8 mouse cellular contexts compared by ENCODE assay signal in the genomic region with DNA sequence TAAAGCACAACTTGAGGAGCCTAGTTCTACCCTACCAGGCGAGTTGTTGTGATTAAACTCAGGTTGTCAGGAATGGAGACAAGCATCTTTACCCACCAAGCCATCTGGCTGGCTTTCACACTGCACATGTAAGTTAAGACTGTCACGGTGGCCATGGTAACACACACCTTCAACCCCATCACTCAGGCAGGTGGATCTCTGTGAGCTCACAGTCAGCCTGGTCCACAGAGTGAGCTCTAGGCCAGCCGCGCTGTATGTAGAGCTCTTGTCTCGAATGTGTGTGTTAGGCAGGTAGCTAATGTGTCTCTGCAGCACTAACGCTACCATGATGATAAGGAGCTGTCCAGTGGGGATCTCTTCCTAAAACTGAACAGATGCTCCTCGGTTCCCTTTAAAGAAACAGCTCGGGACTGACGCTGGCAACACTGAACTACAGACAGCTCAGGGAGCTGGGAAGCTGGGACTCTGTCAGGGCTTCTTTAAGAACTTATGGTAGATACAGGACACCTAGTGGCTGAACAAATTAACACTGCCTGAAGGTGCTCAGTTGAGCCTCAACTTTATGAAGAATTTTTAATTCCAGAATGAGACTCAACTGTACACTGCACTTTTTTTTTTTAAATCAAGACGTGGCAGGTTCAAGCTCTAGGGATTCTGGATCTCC.
DNase-seq lines count a peak whose midpoint lies in the region; ATAC-seq and TF ChIP-seq lines count a peak whose summit lies in the region.

No protein-coding gene starts in this region.

- 54% methylated on average over 10 of the region's 10 CpGs for WGBS in kidney, embryonic 16.5 days
- WGBS in embryonic facial prominence, embryonic 14.5 days, result 53% methylated on average over 10 of the region's 10 CpGs
- WGBS in hindbrain, postnatal 0 days, result 51% methylated on average over 10 of the region's 10 CpGs
- 47% methylated on average over 10 of the region's 10 CpGs for WGBS in stomach, embryonic 14.5 days
- WGBS in liver, embryonic 12.5 days (ENCODE audit: insufficient replicate concordance), result 51% methylated on average over 10 of the region's 10 CpGs

- no peak overlapping the region for H3K4me2 ChIP-seq in kidney, embryonic 16.5 days (replicated peaks; ENCODE audit: low read depth, low read length)
- H3K4me2 ChIP-seq in embryonic facial prominence, embryonic 14.5 days (ENCODE audit: low read depth, low read length), result no peak overlapping the region
- 0 out of 2 replicates have a peak overlapping the region, but pooled peaks have one; percentile 13 for H3K4me2 ChIP-seq in hindbrain, postnatal 0 days (ENCODE audit: low read depth, low read length)
- no peak overlapping the region for H3K4me2 ChIP-seq in stomach, embryonic 14.5 days (replicated peaks; ENCODE audit: low read depth, low read length)
- H3K4me2 ChIP-seq in liver, embryonic 12.5 days, result no peak overlapping the region

- H3K27me3 ChIP-seq in kidney, embryonic 16.5 days (ENCODE audit: insufficient read depth, low read length), result no peaks in the 10 kb centered on the region
- H3K27me3 ChIP-seq in embryonic facial prominence, embryonic 14.5 days (replicated peaks; ENCODE audit: control insufficient read depth, insufficient read depth, low read length), result no peaks in the 10 kb centered on the region
- H3K27me3 ChIP-seq in hindbrain, postnatal 0 days (ENCODE audit: insufficient read depth, low read length), result no peaks in the 10 kb centered on the region
- no peaks in the 10 kb centered on the region for H3K27me3 ChIP-seq in stomach, embryonic 14.5 days (ENCODE audit: control insufficient read depth, insufficient read depth, low read length)
- no peaks in the 10 kb centered on the region for H3K27me3 ChIP-seq in liver, embryonic 12.5 days (replicated peaks)

- no peak for DNase-seq in kidney, adult 11 months
- peak; percentile 13 for DNase-seq in adrenal gland, postnatal 14 days
- peak; percentile 86 for DNase-seq in embryonic facial prominence, embryonic 14.5 days (ENCODE audit: low spot score)
- peak; percentile 81 for DNase-seq in hindbrain, postnatal 0 days (ENCODE audit: low spot score)
- peak; percentile 65 for DNase-seq in lung, postnatal 10 days

- no peaks in the 10 kb centered on the region for H3K36me3 ChIP-seq in kidney, embryonic 16.5 days (ENCODE audit: insufficient read depth, low read length)
- H3K36me3 ChIP-seq in embryonic facial prominence, embryonic 14.5 days (ENCODE audit: control insufficient read depth, insufficient read depth, low read length), result no peaks in the 10 kb centered on the region
- no peaks in the 10 kb centered on the region for H3K36me3 ChIP-seq in hindbrain, postnatal 0 days (ENCODE audit: insufficient read depth, low read length)
- no peaks in the 10 kb centered on the region for H3K36me3 ChIP-seq in stomach, embryonic 14.5 days (ENCODE audit: control insufficient read depth, insufficient read depth, low read length)
- H3K36me3 ChIP-seq in liver, embryonic 12.5 days, result no peaks in the 10 kb centered on the region

- ATAC-seq in kidney, embryonic 16.5 days (ENCODE audit: low FRiP score, low TSS enrichment), result peak; percentile 74
- ATAC-seq in embryonic facial prominence, embryonic 14.5 days (ENCODE audit: low read depth), result peak; percentile 81
- ATAC-seq in hindbrain, postnatal 0 days, result peak; percentile 67; the same call in 1 of the 2 replicates
- peak; percentile 61; the same call in 1 of the 2 replicates for ATAC-seq in stomach, embryonic 14.5 days (ENCODE audit: insufficient number of reproducible peaks, insufficient read depth, low FRiP score, low read depth)
- ATAC-seq in liver, embryonic 12.5 days, result no peak

- no peak overlapping the region for H3K4me3 ChIP-seq in kidney, embryonic 16.5 days (ENCODE audit: low read length)
- H3K4me3 ChIP-seq in embryonic facial prominence, embryonic 14.5 days (ENCODE audit: low read depth, low read length), result no peak overlapping the region
- H3K4me3 ChIP-seq in hindbrain, postnatal 0 days (ENCODE audit: low read length), result no peak overlapping the region
- no peak overlapping the region for H3K4me3 ChIP-seq in stomach, embryonic 14.5 days (ENCODE audit: low read depth, low read length)
- H3K4me3 ChIP-seq in liver, embryonic 12.5 days, result no peak overlapping the region

- TF ChIP-seq CTCF in hindbrain, postnatal 0 days (IDR thresholded peaks at IDR 0.05; ENCODE audit: low read depth), result peak; percentile 69

- 0 out of 2 replicates have a peak, but pooled peaks cover 8% of the 10 kb centered on the region for H3K4me1 ChIP-seq in kidney, embryonic 16.5 days (ENCODE audit: insufficient read depth, low read length)
- no peaks in the 10 kb centered on the region for H3K4me1 ChIP-seq in embryonic facial prominence, embryonic 14.5 days (ENCODE audit: control insufficient read depth, insufficient read depth, low read length)
- H3K4me1 ChIP-seq in hindbrain, postnatal 0 days (ENCODE audit: insufficient read depth, low read length), result no peaks in the 10 kb centered on the region
- peaks cover 7% of the 10 kb centered on the region for H3K4me1 ChIP-seq in stomach, embryonic 14.5 days (ENCODE audit: control insufficient read depth, insufficient read depth, low read length)
- H3K4me1 ChIP-seq in liver, embryonic 12.5 days, result 0 out of 2 replicates have a peak, but pooled peaks cover 3% of the 10 kb centered on the region

- no peak overlapping the region for H3K9ac ChIP-seq in kidney, embryonic 16.5 days (replicated peaks; ENCODE audit: low read length)
- H3K9ac ChIP-seq in embryonic facial prominence, embryonic 14.5 days (ENCODE audit: low read depth, low read length), result no peak overlapping the region
- H3K9ac ChIP-seq in hindbrain, postnatal 0 days (replicated peaks; ENCODE audit: low read length), result no peak overlapping the region
- H3K9ac ChIP-seq in stomach, embryonic 14.5 days (replicated peaks; ENCODE audit: low read depth, low read length), result no peak overlapping the region
- no peak overlapping the region for H3K9ac ChIP-seq in liver, embryonic 12.5 days

- H3K27ac ChIP-seq in kidney, embryonic 16.5 days (ENCODE audit: low read length), result no peak overlapping the region
- H3K27ac ChIP-seq in embryonic facial prominence, embryonic 14.5 days (replicated peaks; ENCODE audit: low read depth, low read length), result no peak overlapping the region
- H3K27ac ChIP-seq in hindbrain, postnatal 0 days, result no peak overlapping the region
- no peak overlapping the region for H3K27ac ChIP-seq in stomach, embryonic 14.5 days (ENCODE audit: low read length)
- no peak overlapping the region for H3K27ac ChIP-seq in liver, embryonic 12.5 days

- H3K9me3 ChIP-seq in kidney, embryonic 16.5 days (ENCODE audit: low read length), result no peaks in the 10 kb centered on the region
- no peaks in the 10 kb centered on the region for H3K9me3 ChIP-seq in embryonic facial prominence, embryonic 14.5 days (ENCODE audit: control insufficient read depth, low read length)
- H3K9me3 ChIP-seq in hindbrain, postnatal 0 days (ENCODE audit: low read length), result no peaks in the 10 kb centered on the region
- H3K9me3 ChIP-seq in stomach, embryonic 14.5 days (ENCODE audit: control insufficient read depth, low read depth, low read length), result no peaks in the 10 kb centered on the region
- no peaks in the 10 kb centered on the region for H3K9me3 ChIP-seq in liver, embryonic 12.5 days (replicated peaks)
